In the genomic region with DNA sequence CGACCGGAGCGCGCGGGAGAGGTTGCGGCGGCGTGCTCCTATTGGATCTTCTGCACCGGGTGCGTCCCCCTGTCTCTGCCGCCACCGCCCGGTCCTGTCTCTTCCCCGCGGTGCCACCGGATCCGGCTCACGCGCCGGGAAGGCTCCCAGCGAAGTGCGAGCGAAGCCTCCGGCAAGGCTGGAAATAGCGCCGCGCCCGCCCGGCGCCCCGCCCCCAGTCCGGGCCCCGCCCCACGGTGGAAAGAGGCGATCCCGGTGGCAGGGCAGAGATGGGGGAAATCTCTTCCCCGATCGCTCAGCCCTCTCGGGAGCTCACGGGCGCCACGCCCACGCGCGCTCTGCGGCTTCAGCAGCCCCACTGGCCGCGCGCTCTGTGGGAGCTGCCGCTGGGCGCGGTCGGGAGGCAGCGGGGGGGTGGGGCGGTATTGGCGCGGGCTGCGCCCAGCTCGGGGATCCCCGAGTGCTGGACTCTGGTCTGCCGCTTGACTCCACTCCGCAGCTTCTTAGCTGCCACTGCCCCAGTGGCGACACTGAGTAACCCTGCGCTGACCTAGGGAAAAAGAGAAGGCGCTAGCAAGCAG, we compare ENCODE assay signal across 8 mouse cellular contexts. TPM values are rescaled to one million over a fixed set of nuclear protein-coding genes. Genes with fewer than 3 reads are reported as not detected.
DNase-seq lines count a peak whose midpoint lies in the region; ATAC-seq and TF ChIP-seq lines count a peak whose summit lies in the region.

Chst8 (minus strand) TSS at position 181 of the 581 bp plus-strand sequence.

- no peaks in the 10 kb centered on the region for H3K36me3 ChIP-seq in thymus, adult 2 months (ENCODE audit: control insufficient read depth, insufficient read depth, low read length)
- no peaks in the 10 kb centered on the region for H3K36me3 ChIP-seq in heart, embryonic 12.5 days
- H3K36me3 ChIP-seq in kidney, embryonic 15.5 days = no peaks in the 10 kb centered on the region
- no peaks in the 10 kb centered on the region for H3K36me3 ChIP-seq in limb, embryonic 13.5 days
- H3K36me3 ChIP-seq in midbrain, embryonic 14.5 days (ENCODE audit: control insufficient read depth, insufficient read depth, low read length) = no peaks in the 10 kb centered on the region
- no peaks in the 10 kb centered on the region for H3K36me3 ChIP-seq in stomach, embryonic 15.5 days

- 2% methylated on average over 65 of the region's 65 CpGs for WGBS in thymus, adult 2 months
- under 1% methylated on average over 64 of the region's 65 CpGs for WGBS in heart, embryonic 12.5 days
- under 1% methylated on average over 65 of the region's 65 CpGs for WGBS in kidney, embryonic 15.5 days
- WGBS in limb, embryonic 13.5 days = under 1% methylated on average over 63 of the region's 65 CpGs
- WGBS in midbrain, embryonic 14.5 days = under 1% methylated on average over 64 of the region's 65 CpGs
- WGBS in stomach, embryonic 15.5 days = under 1% methylated on average over 61 of the region's 65 CpGs

- TF ChIP-seq POLR2A in thymus, adult 2 months (IDR thresholded peaks at IDR 0.05; ENCODE audit: control insufficient read depth, extremely low read depth, insufficient read depth, low read length, poor library complexity) = no peak
- peak; percentile 60 for TF ChIP-seq POLR2A in embryonic fibroblast, embryonic 13.5 days (IDR thresholded peaks at IDR 0.05; ENCODE audit: low read depth, low read length)

- ATAC-seq in heart, embryonic 12.5 days (ENCODE audit: insufficient number of reproducible peaks, low FRiP score) = peak; percentile 72
- ATAC-seq in kidney, embryonic 15.5 days (replicated peaks; ENCODE audit: low FRiP score) = peak; percentile 89
- peak; percentile 85 for ATAC-seq in limb, embryonic 13.5 days (ENCODE audit: low FRiP score, low read depth)
- ATAC-seq in midbrain, embryonic 14.5 days (ENCODE audit: low FRiP score, low TSS enrichment) = peak; percentile 78
- ATAC-seq in stomach, embryonic 15.5 days (ENCODE audit: insufficient read depth, low FRiP score, low read depth) = peak; percentile 86

- H3K4me2 ChIP-seq in heart, embryonic 12.5 days = peak within 1 kb of the TSS; percentile 98
- H3K4me2 ChIP-seq in kidney, embryonic 15.5 days = peak within 1 kb of the TSS; percentile 96
- H3K4me2 ChIP-seq in limb, embryonic 13.5 days (replicated peaks) = peak within 1 kb of the TSS; percentile 96
- peak within 1 kb of the TSS; percentile 86 for H3K4me2 ChIP-seq in midbrain, embryonic 14.5 days (ENCODE audit: low read length)
- H3K4me2 ChIP-seq in stomach, embryonic 15.5 days = peak within 1 kb of the TSS; percentile 95

- peak within 1 kb of the TSS; percentile 63 for H3K9ac ChIP-seq in heart, embryonic 12.5 days
- peak within 1 kb of the TSS; percentile 44 for H3K9ac ChIP-seq in kidney, embryonic 15.5 days
- peak within 1 kb of the TSS; percentile 69 for H3K9ac ChIP-seq in limb, embryonic 13.5 days
- H3K9ac ChIP-seq in midbrain, embryonic 14.5 days (replicated peaks; ENCODE audit: low read length) = peak within 1 kb of the TSS; percentile 54
- peak within 1 kb of the TSS; percentile 1; the same call in 1 of the 2 replicates for H3K9ac ChIP-seq in stomach, embryonic 15.5 days

- no peaks in the 10 kb centered on the region; the same call in 1 of the 2 replicates for H3K27me3 ChIP-seq in thymus, adult 2 months (ENCODE audit: control insufficient read depth, insufficient read depth, low read length)
- peaks cover 77% of the 10 kb centered on the region for H3K27me3 ChIP-seq in heart, embryonic 12.5 days (replicated peaks)
- H3K27me3 ChIP-seq in kidney, embryonic 15.5 days = peaks cover 63% of the 10 kb centered on the region
- H3K27me3 ChIP-seq in limb, embryonic 13.5 days = peaks cover 69% of the 10 kb centered on the region
- H3K27me3 ChIP-seq in midbrain, embryonic 14.5 days (ENCODE audit: control insufficient read depth, insufficient read depth, low read length) = peaks cover 32% of the 10 kb centered on the region
- H3K27me3 ChIP-seq in stomach, embryonic 15.5 days (replicated peaks) = peaks cover 54% of the 10 kb centered on the region

- TF ChIP-seq CTCF in thymus, adult 2 months (IDR thresholded peaks at IDR 0.05; ENCODE audit: borderline replicate concordance, control insufficient read depth, extremely low read depth, insufficient read depth, low read length, poor library complexity) = no peak
- TF ChIP-seq CTCF in embryonic fibroblast, embryonic 13.5 days (IDR thresholded peaks at IDR 0.05; ENCODE audit: borderline replicate concordance, insufficient read depth, low read length) = no peak

- H3K4me1 ChIP-seq in thymus, adult 2 months (replicated peaks; ENCODE audit: control insufficient read depth, insufficient read depth, low read length) = no peaks in the 10 kb centered on the region
- no peaks in the 10 kb centered on the region; the same call in 1 of the 2 replicates for H3K4me1 ChIP-seq in embryonic fibroblast, embryonic 13.5 days (ENCODE audit: control insufficient read depth, insufficient read depth, low read length)
- peaks cover 16% of the 10 kb centered on the region for H3K4me1 ChIP-seq in heart, embryonic 12.5 days (replicated peaks)
- H3K4me1 ChIP-seq in kidney, embryonic 15.5 days = peaks cover 29% of the 10 kb centered on the region
- H3K4me1 ChIP-seq in limb, embryonic 13.5 days = peaks cover 22% of the 10 kb centered on the region
- H3K4me1 ChIP-seq in midbrain, embryonic 14.5 days (ENCODE audit: control insufficient read depth, insufficient read depth, low read length) = peaks cover 9% of the 10 kb centered on the region
- H3K4me1 ChIP-seq in stomach, embryonic 15.5 days = peaks cover 15% of the 10 kb centered on the region

- peak; percentile 4 for DNase-seq in thymus, adult 2 months
- DNase-seq in thymus, postnatal 0 days (ENCODE audit: low spot score) = no peak
- peak; percentile 82 for DNase-seq in midbrain, embryonic 14.5 days

- H3K27ac ChIP-seq in thymus, adult 2 months (ENCODE audit: control insufficient read depth, insufficient read depth, low read length) = no peak within 1 kb of the TSS
- H3K27ac ChIP-seq in embryonic fibroblast, embryonic 13.5 days (ENCODE audit: insufficient read depth, low read length) = no peak within 1 kb of the TSS
- H3K27ac ChIP-seq in heart, embryonic 12.5 days (ENCODE audit: poor library complexity, severe bottlenecking) = no peak within 1 kb of the TSS
- 0 out of 2 replicates have a peak within 1 kb of the TSS, but pooled peaks have one; percentile 1 for H3K27ac ChIP-seq in kidney, embryonic 15.5 days
- no peak within 1 kb of the TSS for H3K27ac ChIP-seq in limb, embryonic 13.5 days
- H3K27ac ChIP-seq in midbrain, embryonic 14.5 days (replicated peaks; ENCODE audit: low read depth, low read length) = peak within 1 kb of the TSS; percentile 55; the same call in 1 of the 2 replicates
- H3K27ac ChIP-seq in stomach, embryonic 15.5 days = no peak within 1 kb of the TSS

- H3K4me3 ChIP-seq in thymus, adult 2 months (ENCODE audit: control insufficient read depth, insufficient read depth, low read length) = no peak within 1 kb of the TSS
- peak within 1 kb of the TSS; percentile 48 for H3K4me3 ChIP-seq in embryonic fibroblast, embryonic 13.5 days (ENCODE audit: insufficient read depth, low read length)
- peak within 1 kb of the TSS; percentile 70 for H3K4me3 ChIP-seq in heart, embryonic 12.5 days
- H3K4me3 ChIP-seq in kidney, embryonic 15.5 days (replicated peaks) = peak within 1 kb of the TSS; percentile 63
- H3K4me3 ChIP-seq in limb, embryonic 13.5 days = peak within 1 kb of the TSS; percentile 65
- H3K4me3 ChIP-seq in midbrain, embryonic 14.5 days (replicated peaks; ENCODE audit: low read depth, low read length) = peak within 1 kb of the TSS; percentile 61
- H3K4me3 ChIP-seq in stomach, embryonic 15.5 days (replicated peaks) = peak within 1 kb of the TSS; percentile 46

- H3K9me3 ChIP-seq in heart, embryonic 12.5 days (replicated peaks) = no peaks in the 10 kb centered on the region
- no peaks in the 10 kb centered on the region for H3K9me3 ChIP-seq in kidney, embryonic 15.5 days (replicated peaks)
- no peaks in the 10 kb centered on the region for H3K9me3 ChIP-seq in limb, embryonic 13.5 days
- H3K9me3 ChIP-seq in midbrain, embryonic 14.5 days (ENCODE audit: control insufficient read depth, low read length) = no peaks in the 10 kb centered on the region
- no peaks in the 10 kb centered on the region for H3K9me3 ChIP-seq in stomach, embryonic 15.5 days

RNA-seq across cellular contexts. Expression of gene Chst8, which starts in this region (rescaled TPM):
- 6.1 and 6.3 TPM in 2 replicates for polyA plus RNA-seq in thymus, adult 2 months (2012; rRNA removed)
- polyA plus RNA-seq in thymus, postnatal 0 days (2015; fragmentation: Nextera tagmentation; extraction: Ambion mirVana) = 3.6 and 3.8 TPM in 2 replicates
- not detected in 2 replicates for polyA plus RNA-seq in embryonic fibroblast, embryonic 13.5 days (2011; ENCODE audit: insufficient read length, low read depth, missing spikeins)
- polyA plus RNA-seq in heart, embryonic 12.5 days (2016; fragmentation: Nextera tagmentation; extraction: Ambion mirVana) = 1.1 and 1.4 TPM in 2 replicates
- polyA plus RNA-seq in kidney, embryonic 15.5 days (2015; fragmentation: Nextera tagmentation; extraction: Ambion mirVana) = 11.1 and 13.0 TPM in 2 replicates
- polyA plus RNA-seq in limb, embryonic 13.5 days (2015; fragmentation: Nextera tagmentation; extraction: Ambion mirVana) = 2.2 TPM in 2 replicates
- 14.7 and 14.9 TPM in 2 replicates for polyA plus RNA-seq in midbrain, embryonic 14.5 days (2014; fragmentation: Nextera tagmentation; extraction: Ambion mirVana)
- 2.4 and 3.8 TPM in 2 replicates for polyA plus RNA-seq in stomach, embryonic 15.5 days (2015; fragmentation: Nextera tagmentation; extraction: Ambion mirVana)

Comparison
In these comparisons a context has a peak if more than half of its experiments do, and no peak if none do; other contexts are left out.
1. H3K27ac ChIP-seq: peak in kidney, embryonic 15.5 days (single experiment) and midbrain, embryonic 14.5 days (single experiment); none in thymus, adult 2 months (single experiment), embryonic fibroblast, embryonic 13.5 days (single experiment), heart, embryonic 12.5 days (single experiment), limb, embryonic 13.5 days (single experiment) and stomach, embryonic 15.5 days (single experiment).
2. H3K9ac ChIP-seq: peak in every context shown above with its lines; median percentile 69 in limb, embryonic 13.5 days; 63 in heart, embryonic 12.5 days; 54 in midbrain, embryonic 14.5 days; 44 in kidney, embryonic 15.5 days; 1 in stomach, embryonic 15.5 days.
3. Peak in every context shown above with its lines, with median percentiles within 50 percentile points of each other: ATAC-seq and H3K4me2 ChIP-seq.